Mouse (Mus musculus): ENCODE data around the gene Mertk. TPM values are rescaled to one million over a fixed set of nuclear protein-coding genes. Genes with fewer than 3 reads are reported as not detected.

Gene Mertk
- polyA plus RNA-seq, 1 experiment from 2014 or later = 5.4 TPM

GRCm38 (mm10) chr2:128694548-128694947, 4.2 kb upstream of the Mertk start:
- no peak overlapping the region for H3K4me3 ChIP-seq (ENCODE audit: low read depth, low read length)
- no peak overlapping the region for H3K27ac ChIP-seq (ENCODE audit: low read length)
- no peak for ATAC-seq (ENCODE audit: insufficient number of reproducible peaks, insufficient read depth, low FRiP score, low read depth)

GRCm38 (mm10) chr2:128696426-128696825, 2.3 kb upstream of the Mertk start:
- 70% methylated on average over 3 of the region's 3 CpGs for WGBS
- Histone ChIP-seq H3K9ac (replicated peaks; ENCODE audit: low read depth, low read length) (no peak overlapping the region), H3K27ac (ENCODE audit: low read length) (no peak overlapping the region), H3K4me1 (ENCODE audit: control insufficient read depth, insufficient read depth, low read length) (no peaks in the 10 kb centered on the region), H3K36me3 (ENCODE audit: control insufficient read depth, insufficient read depth, low read length) (no peaks in the 10 kb centered on the region), H3K4me3 (ENCODE audit: low read depth, low read length) (no peak overlapping the region), H3K4me2 (replicated peaks; ENCODE audit: low read depth, low read length) (no peak overlapping the region), H3K9me3 (ENCODE audit: control insufficient read depth, low read depth, low read length) (no peaks in the 10 kb centered on the region), H3K27me3 (ENCODE audit: control insufficient read depth, insufficient read depth, low read length) (no peaks in the 10 kb centered on the region)
- no peak for ATAC-seq (ENCODE audit: insufficient number of reproducible peaks, insufficient read depth, low FRiP score, low read depth)

More at GRCm38 (mm10) chr2:128694548-128694947, 4.2 kb upstream of the Mertk start:
- H3K4me1 ChIP-seq (ENCODE audit: control insufficient read depth, insufficient read depth, low read length) = no peaks in the 10 kb centered on the region
- no peak overlapping the region for H3K9ac ChIP-seq (replicated peaks; ENCODE audit: low read depth, low read length)
- H3K9me3 ChIP-seq (ENCODE audit: control insufficient read depth, low read depth, low read length) = no peaks in the 10 kb centered on the region
- H3K4me2 ChIP-seq (replicated peaks; ENCODE audit: low read depth, low read length) = no peak overlapping the region
- H3K36me3 ChIP-seq (ENCODE audit: control insufficient read depth, insufficient read depth, low read length) = no peaks in the 10 kb centered on the region
- no peaks in the 10 kb centered on the region for H3K27me3 ChIP-seq (ENCODE audit: control insufficient read depth, insufficient read depth, low read length)

GRCm38 (mm10) chr2:128697047-128697446, 1.7 kb upstream of the Mertk start:
- WGBS = 93% methylated on average over 1 of the region's 1 CpGs
- no peak overlapping the region for H3K4me2 ChIP-seq (replicated peaks; ENCODE audit: low read depth, low read length)
- no peak overlapping the region for H3K27ac ChIP-seq (ENCODE audit: low read length)
- H3K4me1 ChIP-seq (ENCODE audit: control insufficient read depth, insufficient read depth, low read length) = no peaks in the 10 kb centered on the region
- H3K9ac ChIP-seq (replicated peaks; ENCODE audit: low read depth, low read length) = no peak overlapping the region
- ATAC-seq (ENCODE audit: insufficient number of reproducible peaks, insufficient read depth, low FRiP score, low read depth) = no peak
- no peaks in the 10 kb centered on the region for H3K36me3 ChIP-seq (ENCODE audit: control insufficient read depth, insufficient read depth, low read length)
- H3K27me3 ChIP-seq (ENCODE audit: control insufficient read depth, insufficient read depth, low read length) = no peaks in the 10 kb centered on the region
- no peak overlapping the region for H3K4me3 ChIP-seq (ENCODE audit: low read depth, low read length)
- H3K9me3 ChIP-seq (ENCODE audit: control insufficient read depth, low read depth, low read length) = no peaks in the 10 kb centered on the region

- Histone ChIP-seq H3K36me3 (ENCODE audit: control insufficient read depth, insufficient read depth, low read length) (no peaks in the 10 kb centered on the region), H3K9ac (replicated peaks; ENCODE audit: low read depth, low read length) (peak overlapping the region; percentile 15; the same call in 1 of the 2 replicates), H3K4me2 (replicated peaks; ENCODE audit: low read depth, low read length) (peak overlapping the region; percentile 61), H3K27me3 (ENCODE audit: control insufficient read depth, insufficient read depth, low read length) (no peaks in the 10 kb centered on the region), H3K4me1 (ENCODE audit: control insufficient read depth, insufficient read depth, low read length) (no peaks in the 10 kb centered on the region), H3K4me3 (ENCODE audit: low read depth, low read length) (peak overlapping the region; percentile 73; the same call in 1 of the 2 replicates), H3K27ac (ENCODE audit: low read length) (peak overlapping the region; percentile 90; the same call in 1 of the 2 replicates), H3K9me3 (ENCODE audit: control insufficient read depth, low read depth, low read length) (no peaks in the 10 kb centered on the region)
- no peak for ATAC-seq (ENCODE audit: insufficient number of reproducible peaks, insufficient read depth, low FRiP score, low read depth)
- 48% methylated on average over 5 of the region's 5 CpGs for WGBS
These were observed 1.2 kb upstream of the Mertk start for GRCm38 (mm10) chr2:128697566-128697965.

- H3K9ac ChIP-seq (replicated peaks; ENCODE audit: low read depth, low read length) = peak overlapping the region; percentile 34; the same call in 1 of the 2 replicates
These were observed 540 bp upstream of the Mertk start for GRCm38 (mm10) chr2:128698140-128698692.

GRCm38 (mm10) chr2:128699201-128699885, 587 bp downstream of the Mertk start:
- Histone ChIP-seq H3K4me3 (ENCODE audit: low read depth, low read length) (peak overlapping the region; percentile 73), H3K9ac (replicated peaks; ENCODE audit: low read depth, low read length) (peak overlapping the region; percentile 48), H3K4me1 (ENCODE audit: control insufficient read depth, insufficient read depth, low read length) (no peaks in the 10 kb centered on the region), H3K9me3 (ENCODE audit: control insufficient read depth, low read depth, low read length) (no peaks in the 10 kb centered on the region), H3K27ac (ENCODE audit: low read length) (peak overlapping the region; percentile 90), H3K36me3 (ENCODE audit: control insufficient read depth, insufficient read depth, low read length) (no peaks in the 10 kb centered on the region), H3K4me2 (replicated peaks; ENCODE audit: low read depth, low read length) (peak overlapping the region; percentile 61), H3K27me3 (ENCODE audit: control insufficient read depth, insufficient read depth, low read length) (no peaks in the 10 kb centered on the region)
- peak; percentile 35 for ATAC-seq (ENCODE audit: insufficient number of reproducible peaks, insufficient read depth, low FRiP score, low read depth)
- under 1% methylated on average over 24 of the region's 24 CpGs for WGBS

More at GRCm38 (mm10) chr2:128698140-128698692, 540 bp upstream of the Mertk start:
- no peaks in the 10 kb centered on the region for H3K4me1 ChIP-seq (ENCODE audit: control insufficient read depth, insufficient read depth, low read length)
- H3K36me3 ChIP-seq (ENCODE audit: control insufficient read depth, insufficient read depth, low read length) = no peaks in the 10 kb centered on the region
- H3K4me3 ChIP-seq (ENCODE audit: low read depth, low read length) = peak overlapping the region; percentile 73
- peak overlapping the region; percentile 61 for H3K4me2 ChIP-seq (replicated peaks; ENCODE audit: low read depth, low read length)
- no peaks in the 10 kb centered on the region for H3K9me3 ChIP-seq (ENCODE audit: control insufficient read depth, low read depth, low read length)
- peak; percentile 90 for ATAC-seq (ENCODE audit: insufficient number of reproducible peaks, insufficient read depth, low FRiP score, low read depth)
- H3K27me3 ChIP-seq (ENCODE audit: control insufficient read depth, insufficient read depth, low read length) = no peaks in the 10 kb centered on the region
- peak overlapping the region; percentile 90 for H3K27ac ChIP-seq (ENCODE audit: low read length)
- WGBS = under 1% methylated on average over 14 of the region's 14 CpGs

- H3K27ac ChIP-seq (ENCODE audit: low read length) = no peak overlapping the region
- 79% methylated on average over 3 of the region's 3 CpGs for WGBS
- no peaks in the 10 kb centered on the region for H3K9me3 ChIP-seq (ENCODE audit: control insufficient read depth, low read depth, low read length)
- H3K9ac ChIP-seq (replicated peaks; ENCODE audit: low read depth, low read length) = no peak overlapping the region
- no peaks in the 10 kb centered on the region for H3K27me3 ChIP-seq (ENCODE audit: control insufficient read depth, insufficient read depth, low read length)
- H3K36me3 ChIP-seq (ENCODE audit: control insufficient read depth, insufficient read depth, low read length) = no peaks in the 10 kb centered on the region
- ATAC-seq (ENCODE audit: insufficient number of reproducible peaks, insufficient read depth, low FRiP score, low read depth) = no peak
- H3K4me3 ChIP-seq (ENCODE audit: low read depth, low read length) = no peak overlapping the region
- H3K4me2 ChIP-seq (replicated peaks; ENCODE audit: low read depth, low read length) = no peak overlapping the region
- no peaks in the 10 kb centered on the region for H3K4me1 ChIP-seq (ENCODE audit: control insufficient read depth, insufficient read depth, low read length)
These were observed 5.7 kb downstream of the Mertk start for GRCm38 (mm10) chr2:128704474-128704873.

GRCm38 (mm10) chr2:128709264-128709663, 10.5 kb downstream of the Mertk start:
- 49% methylated on average over 6 of the region's 6 CpGs for WGBS
- Histone ChIP-seq H3K9ac (replicated peaks; ENCODE audit: low read depth, low read length) (no peak overlapping the region), H3K27ac (ENCODE audit: low read length) (no peak overlapping the region), H3K4me3 (ENCODE audit: low read depth, low read length) (no peak overlapping the region), H3K27me3 (ENCODE audit: control insufficient read depth, insufficient read depth, low read length) (no peaks in the 10 kb centered on the region), H3K9me3 (ENCODE audit: control insufficient read depth, low read depth, low read length) (no peaks in the 10 kb centered on the region), H3K4me1 (ENCODE audit: control insufficient read depth, insufficient read depth, low read length) (peaks cover 13% of the 10 kb centered on the region), H3K36me3 (ENCODE audit: control insufficient read depth, insufficient read depth, low read length) (no peaks in the 10 kb centered on the region), H3K4me2 (replicated peaks; ENCODE audit: low read depth, low read length) (no peak overlapping the region)
- ATAC-seq (ENCODE audit: insufficient number of reproducible peaks, insufficient read depth, low FRiP score, low read depth) = no peak
